Mouse (Mus musculus) layer of hippocampus, postnatal 14 days (tissue): ENCODE data around the gene Ubl7. TPM values are rescaled to one million over a fixed set of nuclear protein-coding genes. Genes with fewer than 3 reads are reported as not detected.

Experiments
- total RNA-seq, 2 experiments: library from RNA; stranded (reverse); gene quantifications; 2 replicates each; pipeline ENCODE4 v1.2.3; 2021

Gene Ubl7
- total RNA-seq, 2 experiments from 2014 or later: 97.5 to 98.6 TPM

Other genes with a start within 250 kb of the Ubl7 start
- gene Cyp1a2, start 227.3 kb upstream of the Ubl7 start, total RNA-seq: not detected
- under 1 TPM; 0.14 to 0.28 TPM for gene Cyp1a1, start 223.1 kb upstream of the Ubl7 start, total RNA-seq
- gene Edc3, start 202.4 kb upstream of the Ubl7 start, total RNA-seq: 10 to 100 TPM; 12.8 to 14.2 TPM
- 10 to 100 TPM; 65.6 to 82.9 TPM for gene Clk3, start 145.1 kb upstream of the Ubl7 start, total RNA-seq
- gene Arid3b, start 74.2 kb upstream of the Ubl7 start, total RNA-seq: 1 to 10 TPM; 7.0 to 8.9 TPM
- 100 to 1,000 TPM in 1 of 2 experiments, 10 to 100 TPM in 1; 95.4 to 102 TPM for gene Sema7a, start 29.1 kb downstream of the Ubl7 start, total RNA-seq
- 1 to 10 TPM; 1.1 to 2.4 TPM for gene Cyp11a1, start 95.4 kb downstream of the Ubl7 start, total RNA-seq
- gene Stra6, start 152.8 kb downstream of the Ubl7 start, total RNA-seq: 10 to 100 TPM in 1 of 2 experiments, 1 to 10 TPM in 1; 6.3 to 10.8 TPM
- gene Ccdc33, start 207.8 kb downstream of the Ubl7 start, total RNA-seq: 1 to 10 TPM in 1 of 2 experiments, under 1 TPM in 1; 0.64 to 1.7 TPM